ENCODE assay signal across 25 mouse cellular contexts in the genomic region with DNA sequence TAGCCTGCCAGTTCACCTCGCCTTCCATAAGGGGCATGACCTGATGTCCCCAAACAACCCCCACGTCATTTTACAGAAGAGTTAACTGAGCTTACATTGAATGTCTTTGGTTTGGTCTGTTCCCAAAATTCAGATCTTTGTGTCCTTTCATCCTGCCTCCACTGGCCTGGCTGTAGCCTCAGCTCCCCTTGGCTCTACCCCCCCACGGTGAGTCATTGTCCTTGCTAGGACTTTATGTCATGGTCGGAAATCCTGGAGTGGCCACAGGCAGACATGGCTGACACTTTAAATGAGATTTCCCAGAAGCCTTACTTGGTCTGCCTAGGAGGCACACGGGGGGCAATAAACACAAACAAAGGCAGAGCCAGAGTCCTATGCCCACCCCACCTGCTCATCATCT. TPM values are rescaled to one million over a fixed set of nuclear protein-coding genes. Genes with fewer than 3 reads are reported as not detected.
A peak's percentile ranks its signal among the peaks of the same experiment; 100 is the strongest.
DNase-seq lines count a peak whose midpoint lies in the region; ATAC-seq lines count a peak whose summit lies in the region.
"Had no signal": no experiment of that assay in that cellular context is flagged by ENCODE, and none has a peak within 500 bp of the region (broad histone marks: within the 10 kb centered on the region; RNA-seq: fewer than 3 reads in every experiment).

No protein-coding gene starts in this region.

- 59% methylated on average over 5 of the region's 5 CpGs for WGBS in heart, embryonic 12.5 days
- 57% methylated on average over 5 of the region's 5 CpGs for WGBS in heart, embryonic 10.5 days

- 0 out of 2 replicates have a peak, but pooled peaks cover 5% of the 10 kb centered on the region for H3K27me3 ChIP-seq in heart, embryonic 12.5 days (replicated peaks)
- 0 out of 2 replicates have a peak, but pooled peaks cover 5% of the 10 kb centered on the region for H3K27me3 ChIP-seq in heart, embryonic 10.5 days (ENCODE audit: insufficient read depth, poor library complexity, severe bottlenecking)
- H3K27me3 ChIP-seq: forebrain, embryonic 13.5 days; hindbrain, embryonic 12.5 days; hindbrain, embryonic 15.5 days had no signal

- ATAC-seq in heart, embryonic 12.5 days (ENCODE audit: insufficient number of reproducible peaks, low FRiP score), result no peak
- ATAC-seq: activated CD4-positive, CD25-positive, alpha-beta regulatory T cell, adult 4 months; CD4-positive, CD25-positive, alpha-beta regulatory T cell, adult 4 months; forebrain, embryonic 13.5 days; forebrain, embryonic 16.5 days; intestine, postnatal 0 days had no signal

- H3K4me1 ChIP-seq in heart, embryonic 12.5 days (replicated peaks), result no peaks in the 10 kb centered on the region
- H3K4me1 ChIP-seq in heart, embryonic 10.5 days, result no peaks in the 10 kb centered on the region
- H3K4me1 ChIP-seq: forebrain, embryonic 10.5 days; forebrain, embryonic 13.5 days had no signal

- no peak overlapping the region for H3K4me2 ChIP-seq in heart, embryonic 12.5 days
- H3K4me2 ChIP-seq: forebrain, embryonic 13.5 days; hindbrain, embryonic 12.5 days; hindbrain, embryonic 15.5 days had no signal

- no peak overlapping the region for H3K4me3 ChIP-seq in heart, embryonic 12.5 days
- no peak overlapping the region for H3K4me3 ChIP-seq in heart, embryonic 10.5 days
- H3K4me3 ChIP-seq: forebrain, embryonic 10.5 days; forebrain, embryonic 13.5 days; hindbrain, embryonic 12.5 days; hindbrain, embryonic 15.5 days had no signal

- H3K9me3 ChIP-seq in heart, embryonic 12.5 days (replicated peaks), result no peaks in the 10 kb centered on the region
- H3K9me3 ChIP-seq in heart, embryonic 10.5 days, result no peaks in the 10 kb centered on the region
- H3K9me3 ChIP-seq: forebrain, embryonic 10.5 days; forebrain, embryonic 13.5 days; hindbrain, embryonic 12.5 days; hindbrain, embryonic 15.5 days had no signal

- no peak overlapping the region for H3K9ac ChIP-seq in heart, embryonic 12.5 days
- H3K9ac ChIP-seq: forebrain, embryonic 13.5 days; hindbrain, embryonic 12.5 days; hindbrain, embryonic 15.5 days had no signal

- peak; percentile 69 to 86 for DNase-seq in adrenal gland, adult (ENCODE audit: inconsistent age in 2 of 2, low spot score in 1 of 2)
- no peak for DNase-seq in adrenal gland, postnatal 4 days (ENCODE audit: low spot score in 2 of 2)
- peak; percentile 85 for DNase-seq in adrenal gland, adult 2 months
- peak; percentile 77 for DNase-seq in adrenal gland, postnatal 14 days
- no peak for DNase-seq in layer of hippocampus, postnatal 36 days
- DNase-seq in gastrocnemius, postnatal 10 days, result no peak
- no peak for DNase-seq in heart, embryonic 10.5 days (ENCODE audit: low spot score)
- DNase-seq: cerebellum, adult 11-12 months; cerebellum, adult 8-10 months; cerebellum, postnatal 10 days; gastrocnemius, postnatal 25 days; heart, adult 18-20 months; kidney, adult 2 months had no signal

- no peaks in the 10 kb centered on the region for H3K36me3 ChIP-seq in heart, embryonic 12.5 days
- H3K36me3 ChIP-seq in heart, embryonic 10.5 days, result no peaks in the 10 kb centered on the region
- H3K36me3 ChIP-seq: forebrain, embryonic 10.5 days; hindbrain, embryonic 12.5 days; hindbrain, embryonic 15.5 days had no signal

- no peak overlapping the region for H3K27ac ChIP-seq in heart, embryonic 12.5 days (ENCODE audit: poor library complexity, severe bottlenecking)
- no peak overlapping the region for H3K27ac ChIP-seq in heart, embryonic 10.5 days
- H3K27ac ChIP-seq: forebrain, embryonic 10.5 days; forebrain, embryonic 13.5 days; hindbrain, embryonic 12.5 days; hindbrain, embryonic 15.5 days had no signal

RNA-seq across cellular contexts. Expression of gene Hrh1, which starts 31.5 kb away (rescaled TPM):
- 1 to 10 TPM; 1.2 to 2.1 TPM for total RNA-seq in adrenal gland, postnatal 4 days (2021)
- 1 to 10 TPM; 1.2 to 1.7 TPM for total RNA-seq in adrenal gland, adult 2 months (2021)
- 0.63 and 0.80 TPM in 2 replicates for polyA plus RNA-seq in adrenal gland, adult 2 months (2012; rRNA removed)
- 1.2 and 1.5 TPM in 2 replicates for total RNA-seq in adrenal gland, postnatal 14 days (2021)
- 1 to 10 TPM; 3.3 to 5.1 TPM for total RNA-seq in layer of hippocampus, postnatal 36 days (2021)
- polyA plus RNA-seq in heart, embryonic 12.5 days (2016; fragmentation: Nextera tagmentation; extraction: Ambion mirVana), result not detected in 2 replicates
- under 1 TPM; 0.52 to 0.68 TPM for total RNA-seq in gastrocnemius, postnatal 10 days (2021)
- not detected in 2 replicates for polyA plus RNA-seq in heart, embryonic 10.5 days (2016; fragmentation: Nextera tagmentation; extraction: Ambion mirVana)
- total RNA-seq: MEL had no signal
- polyA plus RNA-seq: activated CD4-positive, CD25-positive, alpha-beta regulatory T cell, adult 4 months; CD4-positive, CD25-positive, alpha-beta regulatory T cell, adult 4 months; embryonic facial prominence, embryonic 14.5 days; heart, postnatal 0 days had no signal

Comparison
In these comparisons a context has a peak if more than half of its experiments do, and no peak if none do; other contexts are left out.
1. DNase-seq: peak in adrenal gland, adult (2 of 2), adrenal gland, adult 2 months (single experiment) and adrenal gland, postnatal 14 days (single experiment); none in adrenal gland, postnatal 4 days (0 of 2), layer of hippocampus, postnatal 36 days (0 of 2), gastrocnemius, postnatal 10 days (single experiment) and heart, embryonic 10.5 days (single experiment).